Mouse (Mus musculus): Measurements from ENCODE around the gene Gm17727. TPM values are rescaled to one million over a fixed set of nuclear protein-coding genes. Genes with fewer than 3 reads are reported as not detected.
"Not testable (repeated sequence)": the region's sequence is repeated elsewhere in the genome, so short reads cannot be mapped to it uniquely, and the experiment has no call there.

Gene Gm17727
- polyA plus RNA-seq (2014; fragmentation: Nextera tagmentation; extraction: Ambion mirVana) = not detected in 2 replicates

DNA sequence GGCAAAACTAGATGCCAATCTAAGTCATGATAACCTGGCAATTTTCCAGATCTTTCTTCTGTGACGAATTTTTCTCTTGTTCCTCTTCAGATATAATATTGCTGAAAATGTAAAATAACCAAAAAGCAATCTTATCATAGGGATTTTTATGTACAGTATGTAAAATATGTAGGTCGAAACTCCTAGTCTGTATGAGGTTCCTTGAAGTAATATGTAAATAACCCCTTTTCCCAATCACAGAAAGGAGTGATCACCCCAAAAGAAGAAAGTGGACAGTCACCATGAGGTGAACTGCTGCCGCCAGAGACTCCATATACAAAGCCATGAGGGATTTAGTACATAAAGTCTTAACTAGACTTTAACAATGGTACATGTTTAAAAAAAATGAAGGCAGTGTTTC, at the start of gene Gm17727:
Gene Gm17727, minus strand, starts transcription at position 101 of the 400 bp plus-strand sequence.
- DNase-seq (ENCODE audit: low spot score) (no peak), ATAC-seq (ENCODE audit: low read depth) (no peak)
- no peaks in the 10 kb centered on the region for H3K9me3 ChIP-seq (ENCODE audit: control insufficient read depth, low read length)
- no peak within 1 kb of the TSS for H3K27ac ChIP-seq (replicated peaks; ENCODE audit: low read depth, low read length)
- no peaks in the 10 kb centered on the region for H3K27me3 ChIP-seq (replicated peaks; ENCODE audit: control insufficient read depth, insufficient read depth, low read length)
- no peaks in the 10 kb centered on the region for H3K4me1 ChIP-seq (ENCODE audit: control insufficient read depth, insufficient read depth, low read length)
- H3K9ac ChIP-seq (ENCODE audit: low read depth, low read length) = no peak within 1 kb of the TSS
- no peak within 1 kb of the TSS for H3K4me3 ChIP-seq (ENCODE audit: low read depth, low read length)
- WGBS = 64% methylated on average over 3 of the region's 3 CpGs
- no peaks in the 10 kb centered on the region for H3K36me3 ChIP-seq (ENCODE audit: control insufficient read depth, insufficient read depth, low read length)
- no peak within 1 kb of the TSS for H3K4me2 ChIP-seq (ENCODE audit: low read depth, low read length)

DNA sequence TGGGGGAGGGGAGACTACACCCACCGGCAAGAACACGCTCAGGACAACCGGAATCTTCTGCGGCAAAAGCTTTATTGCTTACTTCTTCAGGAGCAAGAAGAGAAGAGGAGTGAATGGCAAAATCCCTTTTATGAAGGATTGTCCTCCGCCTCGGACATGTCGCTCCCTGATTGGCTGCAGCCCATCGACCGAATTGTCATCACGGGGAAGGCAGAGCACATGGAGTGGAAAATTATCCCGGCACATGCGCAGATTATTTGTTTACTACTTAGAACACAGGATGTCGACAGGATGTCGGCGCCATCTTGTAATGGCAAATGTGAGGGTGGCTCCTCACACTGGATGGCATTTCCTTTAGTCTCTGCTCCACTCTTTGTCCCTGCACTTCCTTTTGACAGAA, 40.0 kb upstream of the Gm17727 start:
- DNase-seq (ENCODE audit: low spot score); H3K4me3 ChIP-seq (ENCODE audit: low read depth, low read length); H3K27ac ChIP-seq (replicated peaks; ENCODE audit: low read depth, low read length); ATAC-seq (ENCODE audit: low read depth); H3K4me2 ChIP-seq (ENCODE audit: low read depth, low read length); H3K4me1 ChIP-seq (ENCODE audit: control insufficient read depth, insufficient read depth, low read length); H3K9ac ChIP-seq (ENCODE audit: low read depth, low read length); H3K27me3 ChIP-seq (replicated peaks; ENCODE audit: control insufficient read depth, insufficient read depth, low read length); H3K9me3 ChIP-seq (ENCODE audit: control insufficient read depth, low read length); H3K36me3 ChIP-seq (ENCODE audit: control insufficient read depth, insufficient read depth, low read length): not testable (repeated sequence)
- 94% methylated on average over 15 of the region's 15 CpGs for WGBS

- Histone ChIP-seq H3K4me1 (ENCODE audit: control insufficient read depth, insufficient read depth, low read length) (no peaks in the 10 kb centered on the region), H3K27me3 (replicated peaks; ENCODE audit: control insufficient read depth, insufficient read depth, low read length) (no peaks in the 10 kb centered on the region), H3K4me2 (ENCODE audit: low read depth, low read length) (no peak overlapping the region), H3K9me3 (ENCODE audit: control insufficient read depth, low read length) (0 out of 2 replicates have a peak, but pooled peaks cover 6% of the 10 kb centered on the region), H3K4me3 (ENCODE audit: low read depth, low read length) (no peak overlapping the region), H3K27ac (replicated peaks; ENCODE audit: low read depth, low read length) (no peak overlapping the region), H3K9ac (ENCODE audit: low read depth, low read length) (no peak overlapping the region), H3K36me3 (ENCODE audit: control insufficient read depth, insufficient read depth, low read length) (no peaks in the 10 kb centered on the region)
- ATAC-seq (ENCODE audit: low read depth) = no peak
- DNase-seq (ENCODE audit: low spot score) = no peak
Observed at GRCm38 (mm10) chr9:35798146-35798545, 20.2 kb upstream of the Gm17727 start.

DNA sequence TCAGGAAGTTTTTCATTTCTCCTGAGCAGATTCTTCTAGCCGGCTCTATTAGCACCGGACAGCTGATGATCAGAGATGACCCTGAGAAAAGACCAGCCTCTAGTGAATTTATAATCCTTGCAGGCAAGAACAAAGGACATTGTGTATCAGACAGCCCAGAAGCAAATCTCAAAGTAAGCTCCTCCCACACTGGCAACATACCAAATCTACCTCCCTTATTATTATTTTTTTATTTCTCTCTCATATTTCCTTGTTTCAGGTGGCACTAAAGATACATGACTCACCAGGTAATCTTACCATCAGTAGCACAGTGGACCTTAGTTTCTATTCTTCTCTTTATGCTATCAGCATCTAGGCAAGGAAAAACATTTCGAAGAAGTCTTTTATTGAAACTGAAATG, 12.1 kb upstream of the Gm17727 start, which contains the start of the genes Gm27235 and D730048I06Rik:
Gene Gm27235, minus strand, starts transcription at position 101 of the 400 bp plus-strand sequence.
Gene D730048I06Rik, minus strand, starts transcription at position 112 of the 400 bp plus-strand sequence.
- Histone ChIP-seq H3K36me3 (ENCODE audit: control insufficient read depth, insufficient read depth, low read length) (no peaks in the 10 kb centered on the region), H3K27me3 (replicated peaks; ENCODE audit: control insufficient read depth, insufficient read depth, low read length) (no peaks in the 10 kb centered on the region), H3K9me3 (ENCODE audit: control insufficient read depth, low read length) (0 out of 2 replicates have a peak, but pooled peaks cover 7% of the 10 kb centered on the region), H3K9ac (ENCODE audit: low read depth, low read length) (no peak within 1 kb of the TSS), H3K4me1 (ENCODE audit: control insufficient read depth, insufficient read depth, low read length) (no peaks in the 10 kb centered on the region), H3K4me2 (ENCODE audit: low read depth, low read length) (no peak within 1 kb of the TSS), H3K27ac (replicated peaks; ENCODE audit: low read depth, low read length) (no peak within 1 kb of the TSS), H3K4me3 (ENCODE audit: low read depth, low read length) (no peak within 1 kb of the TSS)
- 90% methylated on average over 3 of the region's 3 CpGs for WGBS
- DNase-seq (ENCODE audit: low spot score) (no peak), ATAC-seq (ENCODE audit: low read depth) (no peak)

- H3K9ac ChIP-seq (ENCODE audit: low read depth, low read length) = no peak overlapping the region
- H3K4me3 ChIP-seq (ENCODE audit: low read depth, low read length) = no peak overlapping the region
- H3K4me2 ChIP-seq (ENCODE audit: low read depth, low read length) = no peak overlapping the region
- DNase-seq (ENCODE audit: low spot score) (no peak), ATAC-seq (ENCODE audit: low read depth) (no peak)
- H3K36me3 ChIP-seq (ENCODE audit: control insufficient read depth, insufficient read depth, low read length) = no peaks in the 10 kb centered on the region
- H3K27ac ChIP-seq (replicated peaks; ENCODE audit: low read depth, low read length) = no peak overlapping the region
- no peaks in the 10 kb centered on the region for H3K27me3 ChIP-seq (replicated peaks; ENCODE audit: control insufficient read depth, insufficient read depth, low read length)
- no peaks in the 10 kb centered on the region for H3K4me1 ChIP-seq (ENCODE audit: control insufficient read depth, insufficient read depth, low read length)
- H3K9me3 ChIP-seq (ENCODE audit: control insufficient read depth, low read length) = no peaks in the 10 kb centered on the region
Observed at GRCm38 (mm10) chr9:35756843-35757242, 21.1 kb downstream of the Gm17727 start.

DNA sequence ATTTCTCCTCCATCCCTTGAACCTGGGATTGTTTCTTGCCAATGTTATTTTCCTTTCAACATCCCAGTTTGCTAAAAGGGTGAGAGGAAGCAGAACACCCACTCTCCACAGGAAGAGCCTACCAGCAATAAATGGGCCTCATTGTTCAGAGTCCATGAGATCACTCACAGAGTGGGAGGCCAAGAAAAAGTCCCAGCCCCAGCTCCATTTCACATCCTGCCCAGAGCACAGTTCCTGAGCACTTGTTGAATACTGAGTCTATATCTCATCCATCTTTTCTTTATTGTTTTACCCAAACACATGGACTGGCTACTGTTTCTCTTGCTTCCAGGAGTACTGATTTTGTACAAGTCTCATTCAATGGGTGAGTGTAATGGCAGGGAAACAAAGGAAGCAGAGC, 37.2 kb downstream of the Gm17727 start, which contains the start of gene Gm17677:
Gene Gm17677, plus strand, starts transcription at position 301 of the 400 bp plus-strand sequence.
- no peak within 1 kb of the TSS for H3K4me3 ChIP-seq (ENCODE audit: low read depth, low read length)
- ATAC-seq (ENCODE audit: low read depth) (no peak), DNase-seq (ENCODE audit: low spot score) (no peak)
- H3K36me3 ChIP-seq (ENCODE audit: control insufficient read depth, insufficient read depth, low read length) = no peaks in the 10 kb centered on the region
- H3K27me3 ChIP-seq (replicated peaks; ENCODE audit: control insufficient read depth, insufficient read depth, low read length) = no peaks in the 10 kb centered on the region
- H3K4me2 ChIP-seq (ENCODE audit: low read depth, low read length) = no peak within 1 kb of the TSS
- no peak within 1 kb of the TSS for H3K9ac ChIP-seq (ENCODE audit: low read depth, low read length)
- no peaks in the 10 kb centered on the region for H3K9me3 ChIP-seq (ENCODE audit: control insufficient read depth, low read length)
- H3K27ac ChIP-seq (replicated peaks; ENCODE audit: low read depth, low read length) = no peak within 1 kb of the TSS
- H3K4me1 ChIP-seq (ENCODE audit: control insufficient read depth, insufficient read depth, low read length) = no peaks in the 10 kb centered on the region

Other genes starting within 250 kb of the Gm17727 start
- 3.7 and 4.9 TPM in 2 replicates for gene Ddx25, start 219.6 kb downstream of the Gm17727 start, polyA plus RNA-seq (2014; fragmentation: Nextera tagmentation; extraction: Ambion mirVana)
- 18.0 and 20.2 TPM in 2 replicates for gene Pus3, start 219.5 kb downstream of the Gm17727 start, polyA plus RNA-seq (2014; fragmentation: Nextera tagmentation; extraction: Ambion mirVana)
- 0.24 and 0.61 TPM in 2 replicates for gene Pate2, start 207.8 kb downstream of the Gm17727 start, polyA plus RNA-seq (2014; fragmentation: Nextera tagmentation; extraction: Ambion mirVana)
- 17.4 and 18.4 TPM in 2 replicates for gene Hyls1, start 207.7 kb downstream of the Gm17727 start, polyA plus RNA-seq (2014; fragmentation: Nextera tagmentation; extraction: Ambion mirVana)
- gene Pate4, start 166.2 kb downstream of the Gm17727 start, polyA plus RNA-seq (2014; fragmentation: Nextera tagmentation; extraction: Ambion mirVana) = not detected in 2 replicates
- 0.16 TPM in 1 of 2 replicates, not detected in the other for gene Pate3, start 129.9 kb downstream of the Gm17727 start, polyA plus RNA-seq (2014; fragmentation: Nextera tagmentation; extraction: Ambion mirVana)
- not detected in 2 replicates for gene Pate1, start 90.7 kb downstream of the Gm17727 start, polyA plus RNA-seq (2014; fragmentation: Nextera tagmentation; extraction: Ambion mirVana)
- gene Gm17677, start 37.1 kb downstream of the Gm17727 start, polyA plus RNA-seq (2014; fragmentation: Nextera tagmentation; extraction: Ambion mirVana) = not detected in 2 replicates
- gene Gm27235, start 12.0 kb upstream of the Gm17727 start, polyA plus RNA-seq (2014; fragmentation: Nextera tagmentation; extraction: Ambion mirVana) = not detected in 2 replicates
- not detected in 2 replicates for gene D730048I06Rik, start 12.0 kb upstream of the Gm17727 start, polyA plus RNA-seq (2014; fragmentation: Nextera tagmentation; extraction: Ambion mirVana)
- gene 9230110F15Rik, start 66.0 kb upstream of the Gm17727 start, polyA plus RNA-seq (2014; fragmentation: Nextera tagmentation; extraction: Ambion mirVana) = not detected in 2 replicates
- gene 9230113P08Rik, start 130.3 kb upstream of the Gm17727 start, polyA plus RNA-seq (2014; fragmentation: Nextera tagmentation; extraction: Ambion mirVana) = not detected in 2 replicates